Mouse (Mus musculus) Patski (cell line): ENCODE data around the gene Wnt5b. TPM values are rescaled to one million over a fixed set of nuclear protein-coding genes. Genes with fewer than 3 reads are reported as not detected.
"Not testable (repeated sequence)": the region's sequence is repeated elsewhere in the genome, so short reads cannot be mapped to it uniquely, and the experiment has no call there.

Experiments used
- ATAC-seq: fragments of 100-300 bp; one replicate; pipeline ENCODE4 v1.8.0; 2021
- CTCF ChIA-PET: fragments of 350-600 bp; sonication (Branson Sonifier 250); formaldehyde crosslinking; loops from one replicate; lab custom pipeline; 2022; ENCODE audit warnings: inconsistent platforms; lab: Charles Lee
- POLR2A ChIA-PET: fragments of 350-600 bp; sonication (Branson Sonifier 250); formaldehyde crosslinking; loops from one replicate; lab custom pipeline; 2022; ENCODE audit warnings: antibody characterized with exemption, inconsistent platforms; lab: Charles Lee
- DNase-seq: peaks from one replicate; pipeline ENCODE4 v3.0.0-alpha.2; 2011; ENCODE audit warnings: low read depth, low spot score
- H3K27me3 ChIP-seq: fragments of 371-371 bp; one replicate; pipeline ENCODE4 v1.5.1; 2021
- CTCF ChIP-seq: fragments of 100-300 bp; IDR thresholded peaks from one replicate; pipeline ENCODE4 v1.5.1; 2021
- in situ Hi-C: fragments of 300-500 bp; cut with MboI; formaldehyde crosslinking; loops from 3 replicates; pipeline ENCODE4 v1.11.1; 2018; ENCODE audit warnings: low pct_unique_long_range_greater_than_20kb, mixed read lengths
- polyA plus RNA-seq: library from polyadenylated mRNA; unstranded; gene quantifications from one replicate; pipeline ENCODE4 v1.2.3, GENCODE M21; 2021

The Wnt5b gene
- polyA plus RNA-seq, 1 experiment from 2014 or later: 9.8 TPM

GRCm38 (mm10) chr6:119487085-119487458, 57.1 kb downstream of the Wnt5b start:
- H3K27me3 ChIP-seq: no peaks in the 10 kb centered on the region
- ChIA-PET CTCF (no interaction called here), POLR2A (no interaction called here)
- DNase-seq (no peak), ATAC-seq (no peak)
- in situ Hi-C loops: loop anchor here (5.0 to 10.0 kb wide), 2 partner anchors 298 to 435 kb away; no protein-coding TSS in a partner anchor
- no peak for TF ChIP-seq CTCF

GRCm38 (mm10) chr6:119486381-119487084, 57.6 kb downstream of the Wnt5b start:
- DNase-seq (no peak), ATAC-seq (no peak)
- ChIA-PET POLR2A (no interaction called here), CTCF (interaction anchor here (1.0 kb wide), 1 partner anchor 548 kb away, joined by 3 read pairs; no protein-coding TSS in a partner anchor)
- TF ChIP-seq CTCF: no peak
- in situ Hi-C loops: loop anchor here (5.0 to 10.0 kb wide), 2 partner anchors 298 to 436 kb away; no protein-coding TSS in a partner anchor
- H3K27me3 ChIP-seq: no peaks in the 10 kb centered on the region

GRCm38 (mm10) chr6:119485486-119485885, 58.7 kb downstream of the Wnt5b start:
- ATAC-seq: no peak
- no peak for TF ChIP-seq CTCF
- in situ Hi-C loops: loop anchor here (5.0 to 10.0 kb wide), 2 partner anchors 299 to 437 kb away; no protein-coding TSS in a partner anchor
- ChIA-PET CTCF (interaction anchor here (1.0 to 1.2 kb wide), 2 partner anchors 301 to 549 kb away, joined by 3 read pairs; no protein-coding TSS in a partner anchor), POLR2A (no interaction called here)
- H3K27me3 ChIP-seq: no peaks in the 10 kb centered on the region
- no peak for DNase-seq

GRCm38 (mm10) chr6:119482958-119483600, 61.1 kb downstream of the Wnt5b start:
- no peak for TF ChIP-seq CTCF
- ATAC-seq (no peak), DNase-seq (no peak)
- in situ Hi-C loops: loop anchor here (5.0 to 10.0 kb wide), 3 partner anchors 229 to 709 kb away; no protein-coding TSS in a partner anchor
- ChIA-PET POLR2A (no interaction called here), CTCF (interaction anchor here (1.8 kb wide), 1 partner anchor 11 kb away, joined by 8 read pairs; no protein-coding TSS in a partner anchor)
- H3K27me3 ChIP-seq: no peaks in the 10 kb centered on the region

GRCm38 (mm10) chr6:119481741-119482390, 62.3 kb downstream of the Wnt5b start:
- DNase-seq, CTCF ChIA-PET, H3K27me3 ChIP-seq, ATAC-seq: not testable (repeated sequence)
- POLR2A ChIA-PET: interaction anchor here (0.7 to 1.0 kb wide), 2 partner anchors 12 to 34 kb away, joined by 3 read pairs; no protein-coding TSS in a partner anchor
- in situ Hi-C loops: loop anchor here (5.0 to 10.0 kb wide), 3 partner anchors 230 to 710 kb away; no protein-coding TSS in a partner anchor

GRCm38 (mm10) chr6:119480706-119481331, 63.3 kb downstream of the Wnt5b start:
- POLR2A ChIA-PET: interaction anchor here (1.3 kb wide), 1 partner anchor 14 kb away, joined by 3 read pairs; no protein-coding TSS in a partner anchor
- in situ Hi-C loops: loop anchor here (5.0 to 10.0 kb wide), 3 partner anchors 231 to 711 kb away; no protein-coding TSS in a partner anchor
- no peak for ATAC-seq
- TF ChIP-seq CTCF: no peak
- CTCF ChIA-PET: interaction anchor here (1.0 kb wide), 1 partner anchor 10 kb away, joined by 3 read pairs; no protein-coding TSS in a partner anchor
- H3K27me3 ChIP-seq: no peaks in the 10 kb centered on the region
- no peak for DNase-seq

GRCm38 (mm10) chr6:119479876-119480705, 64.1 kb downstream of the Wnt5b start:
- ChIA-PET CTCF (interaction anchor here (1.0 kb wide), 1 partner anchor 10 kb away, joined by 3 read pairs; no protein-coding TSS in a partner anchor), POLR2A (interaction anchor here (1.3 kb wide), 1 partner anchor 14 kb away, joined by 3 read pairs; no protein-coding TSS in a partner anchor)
- DNase-seq (no peak), ATAC-seq (peak; percentile 23)
- no peaks in the 10 kb centered on the region for H3K27me3 ChIP-seq
- in situ Hi-C loops: loop anchor here (5.0 to 10.0 kb wide), 3 partner anchors 232 to 712 kb away; no protein-coding TSS in a partner anchor
- TF ChIP-seq CTCF: no peak

- H3K27me3 ChIP-seq: no peaks in the 10 kb centered on the region
- in situ Hi-C loops: no loop called here
- ChIA-PET POLR2A (interaction anchor here (1.3 kb wide), 1 partner anchor 13 kb away, joined by 3 read pairs; no protein-coding TSS in a partner anchor), CTCF (interaction anchor here (0.9 kb wide), 1 partner anchor 12 kb away, joined by 4 read pairs; no protein-coding TSS in a partner anchor)
- no peak for DNase-seq
- peak; percentile 72 for ATAC-seq
- TF ChIP-seq CTCF: no peak
Measured at GRCm38 (mm10) chr6:119479343-119479875, 64.7 kb downstream of the Wnt5b start, which contains the start of gene Fbxl14. Gene Fbxl14 (plus strand): TSS chr6:119479668.
